Mouse (Mus musculus): ENCODE measurements at regions not wholly inside any gene's neighbourhood (a gene's known extent, or its start where the extent isn't known, plus 50 kb on each side); places are given as distances from the start of the nearest gene placed in this dataset.
"Not testable (repeated sequence)": the region's sequence is repeated elsewhere in the genome, so short reads cannot be mapped to it uniquely, and the experiment has no call there.

GRCm38 (mm10) chr13:66349131-66349530 is 91.8 kb downstream of the 2410141K09Rik start:
- H3K9me3 ChIP-seq; H3K36me3 ChIP-seq (replicated peaks; ENCODE audit: low read length); H3K4me3 ChIP-seq (replicated peaks); H3K4me1 ChIP-seq; H3K27me3 ChIP-seq (replicated peaks): not testable (repeated sequence)

- H3K4me1 ChIP-seq; H3K9me3 ChIP-seq; H3K4me3 ChIP-seq (replicated peaks); H3K27me3 ChIP-seq (replicated peaks); H3K36me3 ChIP-seq (replicated peaks; ENCODE audit: low read length): not testable (repeated sequence)
Observed at GRCm38 (mm10) chr13:66320280-66320679, 92.9 kb upstream of the Gm10772 start.

GRCm38 (mm10) chr13:66311819-66312218 is 84.4 kb upstream of the Gm10772 start:
- not testable (repeated sequence) for H3K4me1 ChIP-seq; H3K36me3 ChIP-seq (replicated peaks; ENCODE audit: low read length); H3K27me3 ChIP-seq (replicated peaks); H3K4me3 ChIP-seq (replicated peaks); H3K9me3 ChIP-seq

GRCm38 (mm10) chr13:66299901-66300300 is 72.5 kb upstream of the Gm10772 start:
- H3K9me3 ChIP-seq; H3K27me3 ChIP-seq (replicated peaks); H3K36me3 ChIP-seq (replicated peaks; ENCODE audit: low read length); H3K4me1 ChIP-seq: not testable (repeated sequence)
- peak overlapping the region; percentile 13 for H3K4me3 ChIP-seq (replicated peaks)

GRCm38 (mm10) chr13:66291385-66291784 is 64.0 kb upstream of the Gm10772 start:
- H3K36me3 ChIP-seq (replicated peaks; ENCODE audit: low read length); H3K27me3 ChIP-seq (replicated peaks); H3K4me3 ChIP-seq (replicated peaks); H3K9me3 ChIP-seq; H3K4me1 ChIP-seq: not testable (repeated sequence)

Data from megakaryocyte, embryonic 14.5 days (primary cell).